Mouse (Mus musculus) embryonic facial prominence, embryonic 15.5 days (tissue): Measurements from ENCODE around the gene Npc1l1. TPM values are rescaled to one million over a fixed set of nuclear protein-coding genes. Genes with fewer than 3 reads are reported as not detected.

Experiments
- ATAC-seq: fragments of 200-750 bp; cut with Nextera tagmentation; 2 replicates; pipeline ENCODE4 v1.8.0; 2017; ENCODE audit warnings: low read depth, moderate TSS enrichment; ENCODE audit not compliant: insufficient number of reproducible peaks, low FRiP score, low TSS enrichment
- H3K27ac ChIP-seq: fragments of 300-500 bp; sonication (generic); replicated peaks from 2 replicates; pipeline ENCODE4 v1.5.1; 2015; ENCODE audit warnings: mild to moderate bottlenecking, inconsistent platforms
- H3K27me3 ChIP-seq: fragments of 300-500 bp; sonication (generic); 2 replicates; pipeline ENCODE4 v1.6.1; 2015; ENCODE audit warnings: inconsistent platforms
- H3K36me3 ChIP-seq: fragments of 300-500 bp; sonication (generic); 2 replicates; pipeline ENCODE4 v1.6.1; 2015; ENCODE audit warnings: mild to moderate bottlenecking, inconsistent platforms
- H3K4me1 ChIP-seq: fragments of 300-500 bp; sonication (generic); 2 replicates; pipeline ENCODE4 v1.6.1; 2015; ENCODE audit warnings: inconsistent platforms
- H3K4me2 ChIP-seq: fragments of 300-500 bp; sonication (generic); replicated peaks from 2 replicates; pipeline ENCODE4 v1.6.1; 2015; ENCODE audit warnings: mild to moderate bottlenecking, inconsistent platforms
- H3K4me3 ChIP-seq: fragments of 300-500 bp; sonication (generic); replicated peaks from 2 replicates; pipeline ENCODE4 v1.5.1; 2015; ENCODE audit warnings: mild to moderate bottlenecking, inconsistent platforms
- H3K9ac ChIP-seq: fragments of 300-500 bp; sonication (generic); 2 replicates; pipeline ENCODE4 v1.6.1; 2015; ENCODE audit warnings: inconsistent platforms
- H3K9me3 ChIP-seq: fragments of 300-500 bp; sonication (generic); replicated peaks from 2 replicates; pipeline ENCODE4 v1.6.1; 2016; ENCODE audit warnings: inconsistent platforms
- WGBS: fragments of 180-500 bp; shearing (Covaris S2); methylation state at CpG from one replicate; pipeline ENCODE4 v1.1.7; 2015; 5-methylcytosine and 5-hydroxymethylcytosine counted together
- polyA plus RNA-seq: library from polyadenylated mRNA; unstranded; fragments of >200 nt; fragmentation: Nextera tagmentation; extraction: Ambion mirVana; gene quantifications from 2 replicates; pipeline ENCODE4 v1.2.1, GENCODE M21; 2015

Npc1l1 gene
- polyA plus RNA-seq, 1 experiment from 2014 or later = 0.04 TPM

GRCm38 (mm10) chr11:6207090-6207489 is 22.9 kb downstream of the Npc1l1 start:
- no peak overlapping the region for H3K27ac ChIP-seq
- H3K9ac ChIP-seq = no peak overlapping the region
- WGBS = 80% methylated on average over 2 of the region's 2 CpGs
- no peak overlapping the region for H3K4me2 ChIP-seq
- no peaks in the 10 kb centered on the region for H3K9me3 ChIP-seq
- no peaks in the 10 kb centered on the region for H3K36me3 ChIP-seq
- no peak overlapping the region for H3K4me3 ChIP-seq
- H3K4me1 ChIP-seq = no peaks in the 10 kb centered on the region
- no peak for ATAC-seq
- H3K27me3 ChIP-seq = no peaks in the 10 kb centered on the region

GRCm38 (mm10) chr11:6200570-6200969 is 29.4 kb downstream of the Npc1l1 start:
- no peak for ATAC-seq
- no peaks in the 10 kb centered on the region for H3K9me3 ChIP-seq
- 17% methylated on average over 9 of the region's 9 CpGs for WGBS
- H3K36me3 ChIP-seq = no peaks in the 10 kb centered on the region
- H3K4me2 ChIP-seq = peak overlapping the region; percentile 91
- H3K27me3 ChIP-seq = no peaks in the 10 kb centered on the region
- H3K4me1 ChIP-seq = peaks cover 20% of the 10 kb centered on the region
- H3K27ac ChIP-seq = peak overlapping the region; percentile 99
- peak overlapping the region; percentile 90 for H3K9ac ChIP-seq
- H3K4me3 ChIP-seq = peak overlapping the region; percentile 99

- WGBS = under 1% methylated on average over 39 of the region's 39 CpGs
- Histone ChIP-seq H3K27me3 (no peaks in the 10 kb centered on the region), H3K27ac (peak within 1 kb of the TSS; percentile 99), H3K4me3 (peak within 1 kb of the TSS; percentile 99), H3K9me3 (no peaks in the 10 kb centered on the region), H3K36me3 (no peaks in the 10 kb centered on the region), H3K9ac (peak within 1 kb of the TSS; percentile 90), H3K4me1 (peaks cover 20% of the 10 kb centered on the region), H3K4me2 (peak within 1 kb of the TSS; percentile 91)
- ATAC-seq = peak; percentile 91
Observed at GRCm38 (mm10) chr11:6200087-6200569, 29.8 kb downstream of the Npc1l1 start, which contains the start of gene Nudcd3. Gene Nudcd3, minus strand, starts transcription at chr11:6200415.

- H3K36me3 ChIP-seq = no peaks in the 10 kb centered on the region
- H3K27me3 ChIP-seq = no peaks in the 10 kb centered on the region
- H3K4me1 ChIP-seq = peaks cover 20% of the 10 kb centered on the region
- H3K27ac ChIP-seq = peak within 1 kb of the TSS; percentile 99
- peak within 1 kb of the TSS; percentile 91 for H3K4me2 ChIP-seq
- H3K9ac ChIP-seq = peak within 1 kb of the TSS; percentile 90
- H3K4me3 ChIP-seq = peak within 1 kb of the TSS; percentile 99
- 0 out of 2 replicates have a peak, but pooled peaks have one; percentile 37 for ATAC-seq
- no peaks in the 10 kb centered on the region for H3K9me3 ChIP-seq
- 1% methylated on average over 35 of the region's 35 CpGs for WGBS
Observed at GRCm38 (mm10) chr11:6199410-6200086, 30.4 kb downstream of the Npc1l1 start, which contains the start of gene A730071L15Rik. Gene A730071L15Rik, plus strand, starts transcription at chr11:6200029.

DNA sequence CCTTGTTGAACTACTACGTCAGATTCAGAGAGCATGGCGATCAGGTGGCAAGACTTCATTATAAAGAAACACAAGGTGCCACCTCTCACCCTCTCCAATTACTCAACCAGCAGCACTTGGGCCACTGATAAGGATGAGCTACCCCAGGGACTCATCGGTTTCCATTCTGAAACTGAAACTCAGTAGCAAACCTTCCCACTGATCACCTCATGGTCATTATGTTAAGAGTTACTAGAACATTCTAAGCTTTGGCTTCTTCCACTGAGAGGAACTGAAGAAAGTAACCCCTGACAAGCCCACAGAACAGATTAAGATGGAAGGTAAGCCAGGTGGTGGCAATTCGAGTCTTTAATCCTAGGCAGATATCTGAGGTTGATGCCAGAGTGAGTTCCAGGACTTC is 31.5 kb downstream of the Npc1l1 start:
- Histone ChIP-seq H3K4me2 (peak overlapping the region; percentile 91; the same call in 1 of the 2 replicates), H3K4me1 (peaks cover 20% of the 10 kb centered on the region), H3K27ac (no peak overlapping the region), H3K36me3 (no peaks in the 10 kb centered on the region), H3K9me3 (no peaks in the 10 kb centered on the region), H3K4me3 (peak overlapping the region; percentile 99; the same call in 1 of the 2 replicates), H3K27me3 (no peaks in the 10 kb centered on the region), H3K9ac (no peak overlapping the region)
- ATAC-seq = no peak
- 90% methylated on average over 4 of the region's 4 CpGs for WGBS

DNA sequence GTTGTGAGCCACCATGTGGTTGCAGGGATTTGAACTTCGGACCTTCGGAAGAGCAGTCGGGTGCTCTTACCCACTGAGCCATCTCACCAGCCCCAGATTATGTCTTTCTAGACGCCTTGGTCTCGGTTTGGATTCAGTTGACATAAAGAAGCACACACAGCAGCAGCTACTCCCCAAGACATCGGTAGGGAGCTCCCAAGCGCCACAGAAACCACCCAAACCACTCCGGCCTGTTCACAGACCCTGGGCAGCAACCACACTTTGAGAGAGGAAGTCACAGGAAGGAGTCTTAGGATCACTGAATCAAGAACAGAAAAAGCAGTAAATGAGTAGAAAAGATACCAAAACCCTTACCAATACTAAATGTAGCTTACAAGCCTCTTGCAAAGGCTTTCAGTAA is 33.2 kb downstream of the Npc1l1 start:
- Histone ChIP-seq H3K4me2 (no peak overlapping the region), H3K36me3 (peaks cover 8% of the 10 kb centered on the region), H3K27ac (no peak overlapping the region), H3K4me1 (peaks cover 20% of the 10 kb centered on the region), H3K9ac (no peak overlapping the region), H3K9me3 (no peaks in the 10 kb centered on the region), H3K27me3 (no peaks in the 10 kb centered on the region), H3K4me3 (no peak overlapping the region)
- WGBS = 90% methylated on average over 8 of the region's 8 CpGs
- ATAC-seq = no peak

- Histone ChIP-seq H3K27ac (no peak overlapping the region), H3K9me3 (no peaks in the 10 kb centered on the region), H3K4me1 (0 out of 2 replicates have a peak, but pooled peaks cover 9% of the 10 kb centered on the region), H3K27me3 (no peaks in the 10 kb centered on the region), H3K4me3 (no peak overlapping the region), H3K4me2 (no peak overlapping the region), H3K9ac (no peak overlapping the region), H3K36me3 (peaks cover 20% of the 10 kb centered on the region)
- 2% methylated on average over 2 of the region's 2 CpGs for WGBS
- no peak for ATAC-seq
Observed at GRCm38 (mm10) chr11:6187878-6188277, 42.1 kb downstream of the Npc1l1 start.

- Histone ChIP-seq H3K4me1 (0 out of 2 replicates have a peak, but pooled peaks cover 9% of the 10 kb centered on the region), H3K27ac (no peak overlapping the region), H3K36me3 (peaks cover 17% of the 10 kb centered on the region), H3K9ac (no peak overlapping the region), H3K9me3 (no peaks in the 10 kb centered on the region), H3K27me3 (no peaks in the 10 kb centered on the region), H3K4me3 (no peak overlapping the region), H3K4me2 (no peak overlapping the region)
- ATAC-seq = no peak
- 86% methylated on average over 3 of the region's 3 CpGs for WGBS
Observed at GRCm38 (mm10) chr11:6187399-6187798, 42.5 kb downstream of the Npc1l1 start.

DNA sequence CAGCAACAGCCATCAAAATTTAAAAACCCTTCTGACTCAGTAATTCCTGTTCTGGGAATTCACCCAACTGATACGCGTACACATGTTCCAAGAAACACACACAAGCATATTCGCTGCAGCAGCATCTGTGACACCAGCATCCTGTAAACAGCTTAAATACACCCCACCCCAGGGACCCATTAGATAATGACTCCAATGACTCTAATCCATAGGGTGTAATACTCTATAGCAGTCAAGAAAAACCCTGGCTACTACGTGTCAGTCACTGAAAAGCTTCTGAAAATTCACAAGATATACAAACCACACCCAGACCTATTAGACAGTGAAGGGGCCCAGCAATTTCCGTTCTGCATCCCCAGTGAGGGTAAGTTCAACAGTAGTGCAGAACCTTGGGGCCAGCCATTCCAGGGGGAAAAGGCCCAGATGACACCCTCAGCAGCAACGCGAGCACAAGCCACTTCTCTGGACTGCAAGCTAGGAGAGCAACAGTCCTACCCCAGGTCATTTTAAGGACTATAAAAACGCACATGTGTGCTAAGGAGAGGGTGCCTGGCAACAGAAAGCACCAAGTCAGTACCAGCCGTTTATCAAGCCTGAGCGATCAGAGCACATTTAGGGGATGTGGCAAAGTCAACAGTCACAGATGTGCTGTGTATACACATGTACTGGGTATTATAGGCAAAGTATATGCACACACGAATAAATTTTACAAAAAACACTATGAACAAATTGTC is 45.6 kb downstream of the Npc1l1 start:
- H3K27ac ChIP-seq = no peak overlapping the region
- H3K4me1 ChIP-seq = peaks cover 9% of the 10 kb centered on the region; the same call in 1 of the 2 replicates
- no peaks in the 10 kb centered on the region for H3K27me3 ChIP-seq
- H3K9ac ChIP-seq = no peak overlapping the region
- no peaks in the 10 kb centered on the region for H3K9me3 ChIP-seq
- H3K36me3 ChIP-seq = peaks cover 7% of the 10 kb centered on the region
- H3K4me2 ChIP-seq = no peak overlapping the region
- no peak overlapping the region for H3K4me3 ChIP-seq
- WGBS = 62% methylated on average over 11 of the region's 11 CpGs
- no peak for ATAC-seq

DNA sequence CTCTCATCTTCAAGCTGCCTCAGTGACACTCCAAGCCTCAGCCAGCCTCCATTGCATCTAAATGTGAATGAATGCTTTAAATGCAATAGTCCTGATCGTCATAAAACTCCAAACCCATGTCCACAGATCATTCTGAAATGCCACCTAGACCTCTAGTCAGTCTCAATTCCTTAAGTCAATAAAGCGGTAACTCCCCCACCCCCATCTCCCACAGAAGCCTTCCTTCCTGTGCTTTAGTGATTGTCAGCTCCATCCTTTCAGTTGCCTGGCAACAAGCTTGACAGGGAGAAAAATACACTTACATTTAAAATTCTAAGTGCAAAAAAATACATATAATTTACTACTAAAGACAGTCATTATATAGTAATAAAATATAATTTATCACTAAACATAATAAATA is 46.7 kb downstream of the Npc1l1 start:
- Histone ChIP-seq H3K4me1 (peaks cover 19% of the 10 kb centered on the region), H3K4me3 (no peak overlapping the region), H3K9me3 (no peaks in the 10 kb centered on the region), H3K9ac (no peak overlapping the region), H3K4me2 (no peak overlapping the region), H3K27ac (no peak overlapping the region), H3K36me3 (peaks cover 6% of the 10 kb centered on the region; the same call in 1 of the 2 replicates), H3K27me3 (no peaks in the 10 kb centered on the region)
- 89% methylated on average over 2 of the region's 2 CpGs for WGBS
- no peak for ATAC-seq

DNA sequence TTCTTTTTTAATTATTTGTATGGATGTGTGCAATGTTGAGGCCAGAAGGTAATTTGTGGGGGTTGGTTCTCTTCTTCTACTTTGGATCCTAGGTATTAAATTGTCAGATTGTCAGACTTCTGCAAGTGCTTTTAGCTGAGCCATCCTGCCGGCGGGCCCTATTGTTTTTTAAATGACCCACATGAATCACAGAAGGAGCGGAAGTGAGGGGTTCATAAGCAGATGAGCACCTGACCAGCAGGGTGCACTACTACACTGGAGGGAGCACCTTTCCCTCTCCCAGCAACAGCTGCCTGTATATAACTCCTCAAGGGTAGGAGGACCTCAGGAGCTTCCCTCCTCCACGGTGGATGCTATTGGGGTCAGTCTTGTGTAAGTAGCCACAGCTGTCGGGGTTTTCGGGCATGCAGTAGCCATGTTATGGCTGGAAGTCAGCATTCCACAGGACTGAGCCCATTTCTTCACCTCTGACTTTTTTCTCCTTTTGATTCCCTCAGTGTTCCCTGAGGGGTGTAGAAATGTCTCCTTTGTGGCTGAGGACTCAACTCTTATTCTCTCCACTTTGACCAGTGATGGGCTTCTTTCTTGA is 49.0 kb downstream of the Npc1l1 start:
- H3K4me1 ChIP-seq = peaks cover 21% of the 10 kb centered on the region
- no peaks in the 10 kb centered on the region for H3K9me3 ChIP-seq
- 55% methylated on average over 6 of the region's 6 CpGs for WGBS
- H3K4me2 ChIP-seq = no peak overlapping the region
- no peaks in the 10 kb centered on the region for H3K36me3 ChIP-seq
- H3K4me3 ChIP-seq = no peak overlapping the region
- no peak overlapping the region for H3K27ac ChIP-seq
- H3K9ac ChIP-seq = no peak overlapping the region
- no peaks in the 10 kb centered on the region for H3K27me3 ChIP-seq
- ATAC-seq = no peak
